In genomic region chr1:165132187-165132877, GRCm38 (mm10) we compare ENCODE assay signal across 7 mouse cellular contexts. TPM values are rescaled to one million over a fixed set of nuclear protein-coding genes. Genes with fewer than 3 reads are reported as not detected.
A peak's percentile ranks its signal among the peaks of the same experiment; 100 is the strongest.
DNase-seq lines count a peak whose midpoint lies in the region; ATAC-seq lines count a peak whose summit lies in the region.

No protein-coding gene starts in this region.

- no peaks in the 10 kb centered on the region for H3K36me3 ChIP-seq in forebrain, embryonic 11.5 days (ENCODE audit: control insufficient read depth, insufficient read depth, low read length)
- H3K36me3 ChIP-seq in hindbrain, embryonic 12.5 days = no peaks in the 10 kb centered on the region

- no peak overlapping the region for H3K27ac ChIP-seq in forebrain, embryonic 11.5 days (ENCODE audit: low read depth, low read length)
- no peak overlapping the region for H3K27ac ChIP-seq in hindbrain, embryonic 12.5 days

- DNase-seq in NIH3T3 (ENCODE audit: low read depth) = peak; percentile 93
- DNase-seq in c-Kit-positive CD71-negative TER-119-negative erythroid progenitor cells, embryonic 14.5 days (ENCODE audit: low read depth) = peak; percentile 74
- peak; percentile 88 for DNase-seq in forebrain, embryonic 11.5 days (ENCODE audit: low spot score)
- DNase-seq in left cerebral cortex, adult 11 months (ENCODE audit: low spot score) = peak; percentile 77
- peak; percentile 71 to 72 for DNase-seq in right cerebral cortex, postnatal 36 days (ENCODE audit: low spot score in 2 of 2)

- H3K4me3 ChIP-seq in forebrain, embryonic 11.5 days (ENCODE audit: low read depth, low read length) = no peak overlapping the region
- H3K4me3 ChIP-seq in hindbrain, embryonic 12.5 days = no peak overlapping the region

- WGBS in forebrain, embryonic 11.5 days = 76% methylated on average over 14 of the region's 14 CpGs
- WGBS in hindbrain, embryonic 12.5 days = 77% methylated on average over 14 of the region's 14 CpGs

- no peak overlapping the region for H3K4me2 ChIP-seq in forebrain, embryonic 11.5 days (ENCODE audit: low read depth, low read length, severe bottlenecking)
- H3K4me2 ChIP-seq in hindbrain, embryonic 12.5 days (replicated peaks) = no peak overlapping the region

- H3K27me3 ChIP-seq in forebrain, embryonic 11.5 days (ENCODE audit: control insufficient read depth, insufficient read depth, low read length) = no peaks in the 10 kb centered on the region
- no peaks in the 10 kb centered on the region for H3K27me3 ChIP-seq in hindbrain, embryonic 12.5 days

- peak; percentile 42; the same call in 1 of the 2 replicates for ATAC-seq in forebrain, embryonic 11.5 days (replicated peaks; ENCODE audit: low FRiP score)
- ATAC-seq in hindbrain, embryonic 12.5 days (ENCODE audit: low FRiP score) = peak; percentile 54; the same call in 1 of the 2 replicates
- ATAC-seq in megakaryocyte progenitor cell, adult 5-6 weeks (replicated peaks; ENCODE audit: poor library complexity) = peak; percentile 97

- no peaks in the 10 kb centered on the region for H3K4me1 ChIP-seq in forebrain, embryonic 11.5 days (replicated peaks; ENCODE audit: control insufficient read depth, insufficient read depth, low read length)
- no peaks in the 10 kb centered on the region for H3K4me1 ChIP-seq in hindbrain, embryonic 12.5 days

- no peak overlapping the region for H3K9ac ChIP-seq in forebrain, embryonic 11.5 days (ENCODE audit: low read length)
- H3K9ac ChIP-seq in hindbrain, embryonic 12.5 days = no peak overlapping the region

- H3K9me3 ChIP-seq in forebrain, embryonic 11.5 days (ENCODE audit: control insufficient read depth, low read length) = no peaks in the 10 kb centered on the region
- H3K9me3 ChIP-seq in hindbrain, embryonic 12.5 days (replicated peaks) = no peaks in the 10 kb centered on the region

RNA-seq across cellular contexts. Expression of gene Tbx19, which starts 28.2 kb away (rescaled TPM):
- not detected in 2 replicates for polyA plus RNA-seq in forebrain, embryonic 11.5 days (2014; fragmentation: Nextera tagmentation; extraction: Ambion mirVana)
- not detected in 2 replicates for polyA plus RNA-seq in hindbrain, embryonic 12.5 days (2016; fragmentation: Nextera tagmentation; extraction: Ambion mirVana)
- not detected in 2 replicates for total RNA-seq in megakaryocyte progenitor cell, adult 5-6 weeks (2015)
- 0.12 TPM in 1 of 2 replicates, not detected in the other for total RNA-seq in megakaryocyte progenitor cell, adult 5-6 weeks (2017)

Comparison
In these comparisons a context has a peak if more than half of its experiments do, and no peak if none do; other contexts are left out.
1. ATAC-seq: peak in every context shown above with its lines; median percentile 97 in megakaryocyte progenitor cell, adult 5-6 weeks; 54 in hindbrain, embryonic 12.5 days; 42 in forebrain, embryonic 11.5 days.